Comparison of ENCODE assay signal across 15 mouse cellular contexts in genomic region chr16:34248256-34248655, GRCm38 (mm10).
DNase-seq lines count a peak whose midpoint lies in the region; ATAC-seq and TF ChIP-seq lines count a peak whose summit lies in the region.
"Had no signal": no experiment of that assay in that cellular context is flagged by ENCODE, and none has a peak within 500 bp of the region (broad histone marks: within the 10 kb centered on the region; RNA-seq: fewer than 3 reads in every experiment).

No protein-coding gene starts in this region.

- no peaks in the 10 kb centered on the region for H3K9me3 ChIP-seq in hindbrain, postnatal 0 days (ENCODE audit: low read length)
- no peaks in the 10 kb centered on the region for H3K9me3 ChIP-seq in hindbrain, embryonic 13.5 days
- H3K9me3 ChIP-seq in liver, postnatal 0 days (ENCODE audit: low read length), result no peaks in the 10 kb centered on the region
- H3K9me3 ChIP-seq: hindbrain, embryonic 12.5 days; lung, embryonic 15.5 days; midbrain, embryonic 10.5 days had no signal

- no peak for TF ChIP-seq CTCF in hindbrain, postnatal 0 days (IDR thresholded peaks at IDR 0.05; ENCODE audit: low read depth)
- no peak for TF ChIP-seq CTCF in liver, postnatal 0 days (IDR thresholded peaks at IDR 0.05; ENCODE audit: low read depth)

- no peak overlapping the region for H3K4me3 ChIP-seq in hindbrain, postnatal 0 days (ENCODE audit: low read length)
- H3K4me3 ChIP-seq in hindbrain, embryonic 13.5 days, result no peak overlapping the region
- H3K4me3 ChIP-seq in liver, postnatal 0 days (ENCODE audit: low read depth, low read length), result no peak overlapping the region
- H3K4me3 ChIP-seq: hindbrain, embryonic 12.5 days; lung, embryonic 15.5 days; midbrain, embryonic 10.5 days; myocyte had no signal

- H3K9ac ChIP-seq in hindbrain, postnatal 0 days (replicated peaks; ENCODE audit: low read length), result no peak overlapping the region
- H3K9ac ChIP-seq in hindbrain, embryonic 13.5 days, result no peak overlapping the region
- H3K9ac ChIP-seq in liver, postnatal 0 days (replicated peaks), result no peak overlapping the region
- H3K9ac ChIP-seq: hindbrain, embryonic 12.5 days; lung, embryonic 15.5 days had no signal

- ATAC-seq in hindbrain, postnatal 0 days, result 0 out of 2 replicates have a peak, but pooled peaks have one; percentile 49
- no peak for ATAC-seq in hindbrain, embryonic 13.5 days (ENCODE audit: low FRiP score)
- peak; percentile 84 for ATAC-seq in granulocyte monocyte progenitor cell, adult 5-6 weeks (replicated peaks; ENCODE audit: poor library complexity, severe bottlenecking)
- ATAC-seq in liver, postnatal 0 days, result no peak
- ATAC-seq: Patski had no signal

- DNase-seq in hindbrain, postnatal 0 days (ENCODE audit: low spot score), result no peak
- DNase-seq in thymus, postnatal 0 days (ENCODE audit: low spot score), result peak; percentile 25
- no peak for DNase-seq in thymus, postnatal 10 days (ENCODE audit: low spot score in 2 of 2)
- no peak for DNase-seq in adrenal gland, adult 2 months
- no peak for DNase-seq in liver, postnatal 0 days
- DNase-seq: cerebellum, adult 8-10 months; kidney, adult 18-20 months; kidney, postnatal 4 days had no signal

- H3K4me2 ChIP-seq in hindbrain, postnatal 0 days (ENCODE audit: low read depth, low read length), result no peak overlapping the region
- no peak overlapping the region for H3K4me2 ChIP-seq in hindbrain, embryonic 13.5 days
- H3K4me2 ChIP-seq in liver, postnatal 0 days (ENCODE audit: low read depth, low read length), result no peak overlapping the region
- H3K4me2 ChIP-seq: hindbrain, embryonic 12.5 days; lung, embryonic 15.5 days had no signal

- no peaks in the 10 kb centered on the region; the same call in 1 of the 2 replicates for H3K36me3 ChIP-seq in hindbrain, postnatal 0 days (ENCODE audit: insufficient read depth, low read length)
- H3K36me3 ChIP-seq in hindbrain, embryonic 13.5 days, result peaks cover 35% of the 10 kb centered on the region
- H3K36me3 ChIP-seq in liver, postnatal 0 days (replicated peaks; ENCODE audit: insufficient read depth, low read length), result no peaks in the 10 kb centered on the region

- no peaks in the 10 kb centered on the region; the same call in 1 of the 2 replicates for H3K4me1 ChIP-seq in hindbrain, postnatal 0 days (ENCODE audit: insufficient read depth, low read length)
- peaks cover under 1% of the 10 kb centered on the region; the same call in 1 of the 2 replicates for H3K4me1 ChIP-seq in hindbrain, embryonic 13.5 days (replicated peaks)
- no peaks in the 10 kb centered on the region; the same call in 1 of the 2 replicates for H3K4me1 ChIP-seq in liver, postnatal 0 days (ENCODE audit: insufficient read depth)
- H3K4me1 ChIP-seq: hindbrain, embryonic 12.5 days; lung, embryonic 15.5 days had no signal

- no peak for TF ChIP-seq EP300 in liver, postnatal 0 days (IDR thresholded peaks at IDR 0.05; ENCODE audit: low read depth)

- 42% methylated on average over 4 of the region's 4 CpGs for WGBS in hindbrain, postnatal 0 days
- WGBS in hindbrain, embryonic 13.5 days, result 43% methylated on average over 4 of the region's 4 CpGs
- 31% methylated on average over 4 of the region's 4 CpGs for WGBS in liver, postnatal 0 days (ENCODE audit: insufficient replicate concordance)

- no peak overlapping the region for H3K27ac ChIP-seq in hindbrain, postnatal 0 days
- H3K27ac ChIP-seq in hindbrain, embryonic 13.5 days, result no peak overlapping the region
- H3K27ac ChIP-seq in liver, postnatal 0 days (ENCODE audit: low read depth), result no peak overlapping the region
- H3K27ac ChIP-seq: hindbrain, embryonic 12.5 days; lung, embryonic 15.5 days; midbrain, embryonic 10.5 days had no signal

- H3K27me3 ChIP-seq in hindbrain, postnatal 0 days (ENCODE audit: insufficient read depth, low read length), result no peaks in the 10 kb centered on the region
- no peaks in the 10 kb centered on the region for H3K27me3 ChIP-seq in hindbrain, embryonic 13.5 days
- H3K27me3 ChIP-seq in liver, postnatal 0 days (ENCODE audit: insufficient read depth, low read length), result no peaks in the 10 kb centered on the region
- H3K27me3 ChIP-seq: hindbrain, embryonic 12.5 days; lung, embryonic 15.5 days; Patski had no signal

Comparison
In these comparisons a context has a peak if more than half of its experiments do, and no peak if none do; other contexts are left out.
1. ATAC-seq: peak in hindbrain, postnatal 0 days (single experiment) and granulocyte monocyte progenitor cell, adult 5-6 weeks (single experiment); none in hindbrain, embryonic 13.5 days (single experiment) and liver, postnatal 0 days (single experiment).